Mouse (Mus musculus): ENCODE measurements around the gene Muc1. TPM values are rescaled to one million over a fixed set of nuclear protein-coding genes. Genes with fewer than 3 reads are reported as not detected.

Gene Muc1
- total RNA-seq, 2 experiments from 2014 or later, result 0.29 to 0.33 TPM

GRCm38 (mm10) chr3:89195979-89196877 lies 32.6 kb upstream of the Muc1 start:
- intact Hi-C loops (cut with DNase I), result loop anchor here (1.0 to 2.0 kb wide), 2 partner anchors 19 to 49 kb away; partner anchors contain the start of genes Krtcap2 and Thbs3
- H3K27ac ChIP-seq, result peak overlapping the region; percentile 91
- DNase-seq (ENCODE audit: extremely low spot score in 1 of 2, low spot score in 2 of 2), result peak; percentile 75 to 84
- H3K4me3 ChIP-seq, result peak overlapping the region; percentile 51
- TF ChIP-seq CTCF (IDR thresholded peaks at IDR 0.05), result peak; percentile 51

- TF ChIP-seq CTCF (IDR thresholded peaks at IDR 0.05), result no peak
- no peak for DNase-seq (ENCODE audit: extremely low spot score in 1 of 2, low spot score in 2 of 2)
- intact Hi-C loops (cut with DNase I), result no loop called here
Measured at GRCm38 (mm10) chr3:89199839-89200238, 29.0 kb upstream of the Muc1 start.

GRCm38 (mm10) chr3:89202253-89203141 lies 26.4 kb upstream of the Muc1 start, which contains the start of gene Gba:
Gene Gba, plus strand, starts transcription at chr3:89202928.
- intact Hi-C loops (cut with DNase I), result loop anchor here (1.0 kb wide), 1 partner anchor 11 kb away; no protein-coding TSS in a partner anchor
- DNase-seq (ENCODE audit: extremely low spot score in 1 of 2, low spot score in 2 of 2), result peak; percentile 84 to 85
- no peak for TF ChIP-seq CTCF (IDR thresholded peaks at IDR 0.05)

More at GRCm38 (mm10) chr3:89199839-89200238, 29.0 kb upstream of the Muc1 start:
- Histone ChIP-seq H3K27ac (no peak overlapping the region), H3K4me3 (no peak overlapping the region)

GRCm38 (mm10) chr3:89203142-89203514 lies 25.7 kb upstream of the Muc1 start:
- Histone ChIP-seq H3K27ac (peak overlapping the region; percentile 83), H3K4me3 (peak overlapping the region; percentile 69)
- TF ChIP-seq CTCF (IDR thresholded peaks at IDR 0.05), result no peak
- intact Hi-C loops (cut with DNase I), result no loop called here
- no peak for DNase-seq (ENCODE audit: extremely low spot score in 1 of 2, low spot score in 2 of 2)

More at GRCm38 (mm10) chr3:89202253-89203141, 26.4 kb upstream of the Muc1 start, which contains the start of gene Gba:
- Histone ChIP-seq H3K27ac (peak within 1 kb of the TSS; percentile 83), H3K4me3 (peak within 1 kb of the TSS; percentile 69)

- Histone ChIP-seq H3K4me3 (no peak overlapping the region), H3K27ac (no peak overlapping the region)
- intact Hi-C loops (cut with DNase I), result no loop called here
- no peak for TF ChIP-seq CTCF (IDR thresholded peaks at IDR 0.05)
- DNase-seq (ENCODE audit: extremely low spot score in 1 of 2, low spot score in 2 of 2), result no peak
Measured at GRCm38 (mm10) chr3:89206079-89206478, 22.8 kb upstream of the Muc1 start.

GRCm38 (mm10) chr3:89206695-89207094 lies 22.2 kb upstream of the Muc1 start:
- TF ChIP-seq CTCF (IDR thresholded peaks at IDR 0.05), result no peak
- intact Hi-C loops (cut with DNase I), result no loop called here
- no peak for DNase-seq (ENCODE audit: extremely low spot score in 1 of 2, low spot score in 2 of 2)
- no peak overlapping the region for H3K4me3 ChIP-seq
- H3K27ac ChIP-seq, result no peak overlapping the region

- intact Hi-C loops (cut with DNase I), result no loop called here
- DNase-seq (ENCODE audit: extremely low spot score in 1 of 2, low spot score in 2 of 2), result no peak
- Histone ChIP-seq H3K27ac (no peak overlapping the region), H3K4me3 (no peak overlapping the region)
- TF ChIP-seq CTCF (IDR thresholded peaks at IDR 0.05), result no peak
Measured at GRCm38 (mm10) chr3:89208075-89208657, 20.7 kb upstream of the Muc1 start.

- no peak for DNase-seq (ENCODE audit: extremely low spot score in 1 of 2, low spot score in 2 of 2)
- intact Hi-C loops (cut with DNase I), result no loop called here
- H3K27ac ChIP-seq, result no peak overlapping the region
- TF ChIP-seq CTCF (IDR thresholded peaks at IDR 0.05), result no peak
- no peak overlapping the region for H3K4me3 ChIP-seq
Measured at GRCm38 (mm10) chr3:89208736-89209135, 20.1 kb upstream of the Muc1 start.

- Histone ChIP-seq H3K27ac (no peak overlapping the region), H3K4me3 (no peak overlapping the region)
- no peak for DNase-seq (ENCODE audit: extremely low spot score in 1 of 2, low spot score in 2 of 2)
- intact Hi-C loops (cut with DNase I), result no loop called here
- no peak for TF ChIP-seq CTCF (IDR thresholded peaks at IDR 0.05)
Measured at GRCm38 (mm10) chr3:89209731-89210130, 19.1 kb upstream of the Muc1 start.

- intact Hi-C loops (cut with DNase I), result no loop called here
- no peak overlapping the region for H3K27ac ChIP-seq
- H3K4me3 ChIP-seq, result no peak overlapping the region
- no peak for DNase-seq (ENCODE audit: extremely low spot score in 1 of 2, low spot score in 2 of 2)
- no peak for TF ChIP-seq CTCF (IDR thresholded peaks at IDR 0.05)
Measured at GRCm38 (mm10) chr3:89210162-89210561, 18.7 kb upstream of the Muc1 start.

- intact Hi-C loops (cut with DNase I), result no loop called here
- no peak for TF ChIP-seq CTCF (IDR thresholded peaks at IDR 0.05)
Measured at GRCm38 (mm10) chr3:89210731-89211130, 18.1 kb upstream of the Muc1 start.

More at GRCm38 (mm10) chr3:89210731-89211130, 18.1 kb upstream of the Muc1 start:
- DNase-seq (ENCODE audit: extremely low spot score in 1 of 2, low spot score in 2 of 2), result no peak
- H3K4me3 ChIP-seq, result no peak overlapping the region
- no peak overlapping the region for H3K27ac ChIP-seq
